Mouse (Mus musculus): ENCODE results near the gene Bbip1. TPM values are rescaled to one million over a fixed set of nuclear protein-coding genes. Genes with fewer than 3 reads are reported as not detected.
A peak's percentile ranks its signal among the peaks of the same experiment; 100 is the strongest.

Gene Bbip1
- polyA plus RNA-seq, 1 experiment from 2014 or later: 75.7 TPM

GRCm38 (mm10) chr19:53898046-53898445 lies 46.4 kb downstream of the Bbip1 start:
- H3K9me3 ChIP-seq (ENCODE audit: control insufficient read depth): no peaks in the 10 kb centered on the region
- 76% methylated on average over 5 of the region's 5 CpGs for WGBS
- H3K36me3 ChIP-seq (ENCODE audit: control insufficient read depth, insufficient read depth): no peaks in the 10 kb centered on the region
- H3K27me3 ChIP-seq (replicated peaks; ENCODE audit: control insufficient read depth, insufficient read depth, low read length): no peaks in the 10 kb centered on the region
- H3K4me3 ChIP-seq (ENCODE audit: low read depth, low read length): no peak overlapping the region
- no peak for ATAC-seq
- peaks cover 28% of the 10 kb centered on the region for H3K4me1 ChIP-seq (replicated peaks; ENCODE audit: control insufficient read depth, insufficient read depth, low read length)
- H3K4me2 ChIP-seq (replicated peaks; ENCODE audit: low read depth): no peak overlapping the region
- TF ChIP-seq CTCF (IDR thresholded peaks at IDR 0.05; ENCODE audit: low read depth): no peak
- H3K9ac ChIP-seq (ENCODE audit: low read depth, low read length): no peak overlapping the region
- H3K27ac ChIP-seq (ENCODE audit: low read depth, low read length): no peak overlapping the region

- no peaks in the 10 kb centered on the region for H3K27me3 ChIP-seq (replicated peaks; ENCODE audit: control insufficient read depth, insufficient read depth, low read length)
- no peak for TF ChIP-seq CTCF (IDR thresholded peaks at IDR 0.05; ENCODE audit: low read depth)
- peak; percentile 58 for ATAC-seq
- no peaks in the 10 kb centered on the region for H3K36me3 ChIP-seq (ENCODE audit: control insufficient read depth, insufficient read depth)
- H3K4me3 ChIP-seq (ENCODE audit: low read depth, low read length): no peak overlapping the region
- H3K9me3 ChIP-seq (ENCODE audit: control insufficient read depth): no peaks in the 10 kb centered on the region
- peaks cover 39% of the 10 kb centered on the region for H3K4me1 ChIP-seq (replicated peaks; ENCODE audit: control insufficient read depth, insufficient read depth, low read length)
- H3K4me2 ChIP-seq (replicated peaks; ENCODE audit: low read depth): 0 out of 2 replicates have a peak overlapping the region, but pooled peaks have one; percentile 17
- H3K27ac ChIP-seq (ENCODE audit: low read depth, low read length): peak overlapping the region; percentile 79
- no peak overlapping the region for H3K9ac ChIP-seq (ENCODE audit: low read depth, low read length)
- WGBS: 40% methylated on average over 12 of the region's 12 CpGs
Observed at GRCm38 (mm10) chr19:53894538-53895121, 49.8 kb downstream of the Bbip1 start.

GRCm38 (mm10) chr19:53893711-53894171 lies 50.7 kb downstream of the Bbip1 start:
- Histone ChIP-seq H3K4me2 (replicated peaks; ENCODE audit: low read depth) (0 out of 2 replicates have a peak overlapping the region, but pooled peaks have one; percentile 17), H3K36me3 (ENCODE audit: control insufficient read depth, insufficient read depth) (no peaks in the 10 kb centered on the region), H3K9ac (ENCODE audit: low read depth, low read length) (no peak overlapping the region), H3K27me3 (replicated peaks; ENCODE audit: control insufficient read depth, insufficient read depth, low read length) (no peaks in the 10 kb centered on the region), H3K9me3 (ENCODE audit: control insufficient read depth) (no peaks in the 10 kb centered on the region), H3K4me1 (replicated peaks; ENCODE audit: control insufficient read depth, insufficient read depth, low read length) (peaks cover 41% of the 10 kb centered on the region), H3K4me3 (ENCODE audit: low read depth, low read length) (no peak overlapping the region), H3K27ac (ENCODE audit: low read depth, low read length) (peak overlapping the region; percentile 84)
- TF ChIP-seq CTCF (IDR thresholded peaks at IDR 0.05; ENCODE audit: low read depth): no peak
- 10% methylated on average over 3 of the region's 3 CpGs for WGBS
- ATAC-seq: no peak

- Histone ChIP-seq H3K36me3 (ENCODE audit: control insufficient read depth, insufficient read depth) (no peaks in the 10 kb centered on the region), H3K9me3 (ENCODE audit: control insufficient read depth) (no peaks in the 10 kb centered on the region), H3K9ac (ENCODE audit: low read depth, low read length) (no peak overlapping the region), H3K27me3 (replicated peaks; ENCODE audit: control insufficient read depth, insufficient read depth, low read length) (no peaks in the 10 kb centered on the region), H3K4me3 (ENCODE audit: low read depth, low read length) (no peak overlapping the region), H3K4me2 (replicated peaks; ENCODE audit: low read depth) (no peak overlapping the region), H3K27ac (ENCODE audit: low read depth, low read length) (peak overlapping the region; percentile 84; the same call in 1 of the 2 replicates), H3K4me1 (replicated peaks; ENCODE audit: control insufficient read depth, insufficient read depth, low read length) (peaks cover 41% of the 10 kb centered on the region)
- ATAC-seq: no peak
- WGBS: 44% methylated on average over 9 of the region's 9 CpGs
- no peak for TF ChIP-seq CTCF (IDR thresholded peaks at IDR 0.05; ENCODE audit: low read depth)
Observed at GRCm38 (mm10) chr19:53892838-53893359, 51.5 kb downstream of the Bbip1 start.

- H3K4me1 ChIP-seq (replicated peaks; ENCODE audit: control insufficient read depth, insufficient read depth, low read length): peaks cover 41% of the 10 kb centered on the region
- H3K36me3 ChIP-seq (ENCODE audit: control insufficient read depth, insufficient read depth): no peaks in the 10 kb centered on the region
- H3K27me3 ChIP-seq (replicated peaks; ENCODE audit: control insufficient read depth, insufficient read depth, low read length): no peaks in the 10 kb centered on the region
- H3K4me3 ChIP-seq (ENCODE audit: low read depth, low read length): no peak within 1 kb of the TSS
- no peaks in the 10 kb centered on the region for H3K9me3 ChIP-seq (ENCODE audit: control insufficient read depth)
- H3K4me2 ChIP-seq (replicated peaks; ENCODE audit: low read depth): peak within 1 kb of the TSS; percentile 17; the same call in 1 of the 2 replicates
- ATAC-seq: no peak
- no peak for TF ChIP-seq CTCF (IDR thresholded peaks at IDR 0.05; ENCODE audit: low read depth)
- no peak within 1 kb of the TSS; the same call in 1 of the 2 replicates for H3K9ac ChIP-seq (ENCODE audit: low read depth, low read length)
- peak within 1 kb of the TSS; percentile 84 for H3K27ac ChIP-seq (ENCODE audit: low read depth, low read length)
- WGBS: 30% methylated on average over 3 of the region's 3 CpGs
Observed at GRCm38 (mm10) chr19:53892061-53892460, 52.4 kb downstream of the Bbip1 start, which contains the start of gene Pdcd4. Gene Pdcd4 (plus strand): TSS chr19:53892231.

- Histone ChIP-seq H3K4me3 (ENCODE audit: low read depth, low read length) (no peak overlapping the region), H3K36me3 (ENCODE audit: control insufficient read depth, insufficient read depth) (no peaks in the 10 kb centered on the region), H3K4me1 (replicated peaks; ENCODE audit: control insufficient read depth, insufficient read depth, low read length) (peaks cover 37% of the 10 kb centered on the region), H3K4me2 (replicated peaks; ENCODE audit: low read depth) (no peak overlapping the region), H3K27me3 (replicated peaks; ENCODE audit: control insufficient read depth, insufficient read depth, low read length) (no peaks in the 10 kb centered on the region), H3K27ac (ENCODE audit: low read depth, low read length) (peak overlapping the region; percentile 84), H3K9me3 (ENCODE audit: control insufficient read depth) (no peaks in the 10 kb centered on the region), H3K9ac (ENCODE audit: low read depth, low read length) (no peak overlapping the region)
- peak; percentile 7; the same call in 1 of the 2 replicates for ATAC-seq
- WGBS: 62% methylated on average over 2 of the region's 2 CpGs
- TF ChIP-seq CTCF (IDR thresholded peaks at IDR 0.05; ENCODE audit: low read depth): no peak
Observed at GRCm38 (mm10) chr19:53891569-53891968, 52.9 kb downstream of the Bbip1 start.

All from intestine, postnatal 0 days (tissue).